ENCODE assay signal across 9 mouse cellular contexts in genomic region chr11:76569436-76569835, GRCm38 (mm10). TPM values are rescaled to one million over a fixed set of nuclear protein-coding genes. Genes with fewer than 3 reads are reported as not detected.
DNase-seq lines count a peak whose midpoint lies in the region; ATAC-seq and TF ChIP-seq lines count a peak whose summit lies in the region.
"Had no signal": no experiment of that assay in that cellular context is flagged by ENCODE, and none has a peak within 500 bp of the region (broad histone marks: within the 10 kb centered on the region; RNA-seq: fewer than 3 reads in every experiment).

No protein-coding gene starts in this region.

- no peak for DNase-seq in heart, embryonic 10.5 days (ENCODE audit: low spot score)
- DNase-seq in heart, postnatal 25 days (ENCODE audit: low spot score): no peak
- DNase-seq in right cerebral cortex, postnatal 25 days: no peak
- DNase-seq in cerebellum, postnatal 36 days: no peak
- DNase-seq: lung, adult 18-20 months had no signal

- TF ChIP-seq POLR2A in cortical plate, adult 2 months (IDR thresholded peaks at IDR 0.05; ENCODE audit: extremely low read depth, insufficient read depth, low read length): no peak

- peak overlapping the region; percentile 18; the same call in 1 of the 2 replicates for H3K4me3 ChIP-seq in heart, embryonic 10.5 days
- H3K4me3 ChIP-seq in cortical plate, adult 2 months (ENCODE audit: insufficient read depth, low read length): peak overlapping the region; percentile 90
- H3K4me3 ChIP-seq in hindbrain, embryonic 12.5 days: peak overlapping the region; percentile 73; the same call in 1 of the 2 replicates
- peak overlapping the region; percentile 80 for H3K4me3 ChIP-seq in midbrain, embryonic 16.5 days (ENCODE audit: low read depth, low read length)
- H3K4me3 ChIP-seq in heart, embryonic 12.5 days: no peak overlapping the region

- TF ChIP-seq CTCF in cortical plate, adult 2 months (IDR thresholded peaks at IDR 0.05; ENCODE audit: extremely low read depth, insufficient read depth, low read length): no peak

- intact Hi-C loops in heart, postnatal 25 days (cut with DNase I): no loop called here

- H3K4me2 ChIP-seq in hindbrain, embryonic 12.5 days (replicated peaks): peak overlapping the region; percentile 98
- H3K4me2 ChIP-seq in midbrain, embryonic 16.5 days (ENCODE audit: low read length): peak overlapping the region; percentile 84
- no peak overlapping the region for H3K4me2 ChIP-seq in heart, embryonic 12.5 days

- no peak for ATAC-seq in hindbrain, embryonic 12.5 days (ENCODE audit: low FRiP score)
- no peak for ATAC-seq in midbrain, embryonic 16.5 days
- ATAC-seq in heart, embryonic 12.5 days (ENCODE audit: insufficient number of reproducible peaks, low FRiP score): no peak

- H3K4me1 ChIP-seq in heart, embryonic 10.5 days: peaks cover 18% of the 10 kb centered on the region
- H3K4me1 ChIP-seq in cortical plate, adult 2 months (ENCODE audit: control insufficient read depth, insufficient read depth, low read length): peaks cover 16% of the 10 kb centered on the region
- H3K4me1 ChIP-seq in hindbrain, embryonic 12.5 days: peaks cover 39% of the 10 kb centered on the region
- H3K4me1 ChIP-seq in midbrain, embryonic 16.5 days (ENCODE audit: control insufficient read depth, insufficient read depth, low read length): peaks cover 23% of the 10 kb centered on the region
- peaks cover 31% of the 10 kb centered on the region for H3K4me1 ChIP-seq in heart, embryonic 12.5 days (replicated peaks)

- H3K27ac ChIP-seq in heart, embryonic 10.5 days: no peak overlapping the region
- H3K27ac ChIP-seq in cortical plate, adult 2 months (ENCODE audit: insufficient read depth, low read length): peak overlapping the region; percentile 77
- H3K27ac ChIP-seq in hindbrain, embryonic 12.5 days: no peak overlapping the region
- H3K27ac ChIP-seq in midbrain, embryonic 16.5 days (ENCODE audit: low read length): peak overlapping the region; percentile 30; the same call in 1 of the 2 replicates
- no peak overlapping the region for H3K27ac ChIP-seq in heart, embryonic 12.5 days (ENCODE audit: poor library complexity, severe bottlenecking)

- 53% methylated on average over 3 of the region's 3 CpGs for WGBS in heart, embryonic 10.5 days
- WGBS in hindbrain, embryonic 12.5 days: 36% methylated on average over 3 of the region's 3 CpGs
- WGBS in midbrain, embryonic 16.5 days: 17% methylated on average over 3 of the region's 3 CpGs
- 59% methylated on average over 3 of the region's 3 CpGs for WGBS in heart, embryonic 12.5 days

- peak overlapping the region; percentile 25; the same call in 1 of the 2 replicates for H3K9ac ChIP-seq in hindbrain, embryonic 12.5 days
- peak overlapping the region; percentile 88 for H3K9ac ChIP-seq in midbrain, embryonic 16.5 days (ENCODE audit: low read depth, low read length)
- H3K9ac ChIP-seq in heart, embryonic 12.5 days: no peak overlapping the region

- H3K36me3 ChIP-seq in heart, embryonic 10.5 days: no peaks in the 10 kb centered on the region
- H3K36me3 ChIP-seq in hindbrain, embryonic 12.5 days: no peaks in the 10 kb centered on the region
- H3K36me3 ChIP-seq in midbrain, embryonic 16.5 days (ENCODE audit: control insufficient read depth, insufficient read depth, low read length): no peaks in the 10 kb centered on the region
- no peaks in the 10 kb centered on the region for H3K36me3 ChIP-seq in heart, embryonic 12.5 days

- H3K9me3 ChIP-seq in heart, embryonic 10.5 days: no peaks in the 10 kb centered on the region
- no peaks in the 10 kb centered on the region for H3K9me3 ChIP-seq in hindbrain, embryonic 12.5 days (replicated peaks)
- H3K9me3 ChIP-seq in midbrain, embryonic 16.5 days (replicated peaks; ENCODE audit: control insufficient read depth, low read length, poor library complexity, severe bottlenecking): no peaks in the 10 kb centered on the region
- no peaks in the 10 kb centered on the region for H3K9me3 ChIP-seq in heart, embryonic 12.5 days (replicated peaks)

- H3K27me3 ChIP-seq in heart, embryonic 10.5 days (ENCODE audit: insufficient read depth, poor library complexity, severe bottlenecking): peaks cover 58% of the 10 kb centered on the region
- peaks cover 17% of the 10 kb centered on the region; the same call in 1 of the 2 replicates for H3K27me3 ChIP-seq in hindbrain, embryonic 12.5 days
- no peaks in the 10 kb centered on the region for H3K27me3 ChIP-seq in midbrain, embryonic 16.5 days (ENCODE audit: control insufficient read depth, insufficient read depth, low read depth, low read length)
- peaks cover 41% of the 10 kb centered on the region for H3K27me3 ChIP-seq in heart, embryonic 12.5 days (replicated peaks)

RNA-seq across cellular contexts. Expression of gene Abr, which starts 52.7 kb away (rescaled TPM):
- polyA plus RNA-seq in heart, embryonic 10.5 days (2016; fragmentation: Nextera tagmentation; extraction: Ambion mirVana): 32.8 and 33.7 TPM in 2 replicates
- 10 to 100 TPM; 26.2 to 29.5 TPM for total RNA-seq in heart, postnatal 25 days (2021)
- 266 and 292 TPM in 2 replicates for polyA plus RNA-seq in cortical plate, adult 2 months (2012; rRNA removed)
- 85.3 and 93.4 TPM in 2 replicates for polyA plus RNA-seq in hindbrain, embryonic 12.5 days (2016; fragmentation: Nextera tagmentation; extraction: Ambion mirVana)
- polyA plus RNA-seq in midbrain, embryonic 16.5 days (2015; fragmentation: Nextera tagmentation; extraction: Ambion mirVana): 110 and 116 TPM in 2 replicates
- polyA plus RNA-seq in heart, embryonic 12.5 days (2016; fragmentation: Nextera tagmentation; extraction: Ambion mirVana): 29.9 and 34.2 TPM in 2 replicates

Comparison
In these comparisons a context has a peak if more than half of its experiments do, and no peak if none do; other contexts are left out.
1. H3K27ac ChIP-seq: peak in cortical plate, adult 2 months (single experiment) and midbrain, embryonic 16.5 days (single experiment); none in heart, embryonic 10.5 days (single experiment), hindbrain, embryonic 12.5 days (single experiment) and heart, embryonic 12.5 days (single experiment).